Mouse (Mus musculus) inflammation-experienced regulatory T-cells, adult 6 months (primary cell): Measurements from ENCODE around the gene Olfr550. TPM values are rescaled to one million over a fixed set of nuclear protein-coding genes. Genes with fewer than 3 reads are reported as not detected.
"Not testable (repeated sequence)": the region's sequence is repeated elsewhere in the genome, so short reads cannot be mapped to it uniquely, and the experiment has no call there.

Experiments used
- ATAC-seq: one replicate; pipeline ENCODE4 v1.8.0; 2017
- polyA plus RNA-seq, 3 experiments: library from polyadenylated mRNA; unstranded; fragments of 100-300 nt; shearing (Covaris generic); gene quantifications; one replicate each; pipeline ENCODE4 v1.2.1; 2017

Olfr550 gene
- under 1 TPM in 1 of 3 experiments, not detected in 2; 0.15 TPM for polyA plus RNA-seq

DNA sequence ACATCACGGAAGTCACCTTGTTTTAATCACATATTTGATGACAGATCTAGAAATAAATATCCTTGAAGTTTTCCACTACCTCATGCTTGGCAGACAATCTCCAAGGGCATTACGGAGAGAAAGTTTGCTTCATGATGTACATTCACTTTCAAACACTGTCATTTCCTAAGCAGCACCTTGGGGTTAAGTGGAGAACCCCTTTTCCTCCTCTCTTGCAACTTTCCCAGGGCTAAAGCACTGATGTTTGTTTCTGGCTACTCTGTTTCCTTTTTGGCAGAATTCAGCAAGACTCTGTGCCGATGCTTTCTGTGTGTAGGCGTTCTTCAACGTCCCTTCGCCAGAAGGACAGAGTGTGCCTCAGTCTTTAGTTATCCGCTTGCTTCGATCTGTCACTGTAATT is at the start of gene Olfr550:
Olfr550 (plus strand) TSS at position 301 of the 400 bp plus-strand sequence.
- no peak for ATAC-seq

DNA sequence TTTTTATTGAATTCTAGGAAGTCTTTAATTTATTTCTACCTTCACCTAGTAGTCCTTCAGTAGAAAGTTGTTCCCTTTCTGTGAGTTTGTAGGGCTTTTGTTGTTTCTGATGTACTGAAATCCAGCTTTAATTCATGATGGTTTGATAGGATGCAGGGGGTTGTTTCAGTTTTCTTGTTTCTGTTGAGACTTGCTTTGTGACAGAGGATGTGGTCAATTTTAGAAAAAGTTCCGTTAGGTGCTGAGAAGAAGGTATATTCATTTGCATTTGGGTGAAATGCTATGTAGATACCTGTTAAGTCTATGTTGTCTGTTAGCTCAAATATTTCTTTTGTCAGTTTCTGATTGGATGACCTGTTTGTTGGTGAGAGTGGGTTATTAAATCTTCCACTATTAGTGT is 42.2 kb upstream of the Olfr550 start:
- ATAC-seq = peak; percentile 95

DNA sequence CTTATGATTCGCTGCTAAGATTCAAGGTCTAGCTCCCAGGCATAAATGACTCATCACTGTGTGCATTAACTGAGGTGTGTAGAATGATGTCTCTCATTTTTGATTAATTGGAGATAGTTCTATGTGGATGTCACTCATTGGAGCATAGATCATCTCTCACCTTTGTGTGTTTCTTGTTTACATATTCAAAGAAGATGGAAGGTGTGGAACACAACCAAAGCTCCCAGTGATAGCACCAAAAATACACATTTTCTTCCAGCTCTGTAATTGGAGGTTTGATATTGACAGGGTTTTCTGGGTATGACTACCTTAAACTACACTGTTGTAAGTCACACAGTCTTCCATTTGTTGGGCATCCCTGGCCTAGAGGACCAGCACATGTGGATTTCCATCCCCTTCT is 36.8 kb upstream of the Olfr550 start, which contains the start of gene Olfr547:
Olfr547 (plus strand) TSS at position 301 of the 400 bp plus-strand sequence.
- ATAC-seq = no peak

DNA sequence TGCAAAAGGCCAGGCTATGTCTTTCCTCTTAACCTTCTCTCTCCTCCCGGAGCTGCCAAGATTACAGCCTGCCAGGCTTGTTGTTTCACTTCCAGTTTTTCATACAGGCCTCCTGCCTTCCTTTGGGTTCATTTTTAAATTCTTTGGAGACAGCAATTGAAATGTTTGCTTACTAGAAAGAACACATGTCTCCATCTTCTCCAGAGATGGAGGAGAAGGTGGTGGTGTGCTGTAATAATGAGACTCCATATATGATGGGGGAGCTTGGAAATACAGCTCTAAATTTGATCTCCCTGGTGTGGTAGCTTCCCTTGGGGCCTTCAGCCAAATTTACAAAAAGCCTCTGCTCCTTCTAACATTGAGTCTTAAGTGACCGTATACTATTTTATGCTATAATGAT is 30.6 kb upstream of the Olfr550 start, which contains the start of gene Olfr548-ps1:
Olfr548-ps1 (plus strand) TSS at position 301 of the 400 bp plus-strand sequence.
- no peak for ATAC-seq

DNA sequence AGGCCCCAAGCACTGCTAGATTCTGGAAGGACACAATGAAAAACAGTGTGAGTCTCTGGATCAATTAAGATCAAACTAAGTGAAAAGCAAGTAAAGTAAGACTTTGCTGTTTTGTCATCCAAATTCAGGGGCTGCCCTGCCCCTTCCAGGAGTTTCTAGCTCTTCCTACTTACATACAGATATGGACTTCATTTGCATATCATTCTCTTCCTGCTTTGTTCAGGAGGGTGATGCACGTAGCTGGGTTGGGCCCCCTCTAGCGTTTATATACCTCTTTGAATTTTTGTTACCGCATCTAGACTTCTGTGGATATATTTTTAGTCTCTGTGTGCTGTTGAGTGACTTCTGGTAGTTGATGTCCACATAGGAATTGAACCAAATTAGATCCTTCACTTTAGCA is 30.0 kb upstream of the Olfr550 start:
- ATAC-seq = no peak

DNA sequence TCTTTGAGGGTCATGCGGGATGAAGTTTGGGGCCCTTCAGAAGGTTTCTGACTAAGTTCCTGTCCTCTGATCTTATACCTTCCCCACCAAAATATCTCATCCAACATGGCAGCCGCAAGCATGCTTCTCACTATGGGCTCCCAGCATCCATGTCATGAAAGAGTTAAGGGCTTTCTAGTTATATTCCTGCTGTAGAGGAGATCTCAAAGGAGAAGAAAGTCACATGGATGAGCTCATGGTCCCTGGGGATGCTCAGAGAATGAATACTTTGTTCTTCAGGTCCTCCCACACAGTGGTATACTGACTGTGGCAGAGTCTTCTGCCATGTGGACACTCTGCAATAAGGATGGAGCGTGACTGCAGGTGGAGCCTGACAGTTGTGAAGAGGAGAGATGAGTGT is 21.7 kb upstream of the Olfr550 start, which contains the start of gene Olfr549:
Olfr549 (plus strand) TSS at position 301 of the 400 bp plus-strand sequence.
- ATAC-seq = no peak

DNA sequence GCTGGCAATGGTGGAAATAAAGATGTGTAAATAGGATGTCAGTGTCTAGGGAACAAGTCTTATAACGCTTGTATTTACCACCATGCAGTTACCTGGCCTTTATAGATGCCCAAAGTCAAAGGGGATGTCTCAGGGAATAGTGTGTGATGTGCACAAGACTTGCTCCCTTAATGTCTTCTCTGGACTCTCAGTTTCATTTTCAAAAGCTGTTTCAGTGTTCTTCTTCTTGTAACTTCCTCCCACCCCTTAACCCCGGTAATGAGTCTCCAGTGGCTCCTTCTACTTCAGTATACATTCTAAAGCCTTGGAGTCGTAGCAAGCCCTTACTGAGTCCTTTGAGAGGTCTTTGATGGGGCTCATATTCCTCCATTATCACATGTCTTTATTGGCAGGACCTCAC is 18.0 kb upstream of the Olfr550 start:
- ATAC-seq = peak; percentile 77

DNA sequence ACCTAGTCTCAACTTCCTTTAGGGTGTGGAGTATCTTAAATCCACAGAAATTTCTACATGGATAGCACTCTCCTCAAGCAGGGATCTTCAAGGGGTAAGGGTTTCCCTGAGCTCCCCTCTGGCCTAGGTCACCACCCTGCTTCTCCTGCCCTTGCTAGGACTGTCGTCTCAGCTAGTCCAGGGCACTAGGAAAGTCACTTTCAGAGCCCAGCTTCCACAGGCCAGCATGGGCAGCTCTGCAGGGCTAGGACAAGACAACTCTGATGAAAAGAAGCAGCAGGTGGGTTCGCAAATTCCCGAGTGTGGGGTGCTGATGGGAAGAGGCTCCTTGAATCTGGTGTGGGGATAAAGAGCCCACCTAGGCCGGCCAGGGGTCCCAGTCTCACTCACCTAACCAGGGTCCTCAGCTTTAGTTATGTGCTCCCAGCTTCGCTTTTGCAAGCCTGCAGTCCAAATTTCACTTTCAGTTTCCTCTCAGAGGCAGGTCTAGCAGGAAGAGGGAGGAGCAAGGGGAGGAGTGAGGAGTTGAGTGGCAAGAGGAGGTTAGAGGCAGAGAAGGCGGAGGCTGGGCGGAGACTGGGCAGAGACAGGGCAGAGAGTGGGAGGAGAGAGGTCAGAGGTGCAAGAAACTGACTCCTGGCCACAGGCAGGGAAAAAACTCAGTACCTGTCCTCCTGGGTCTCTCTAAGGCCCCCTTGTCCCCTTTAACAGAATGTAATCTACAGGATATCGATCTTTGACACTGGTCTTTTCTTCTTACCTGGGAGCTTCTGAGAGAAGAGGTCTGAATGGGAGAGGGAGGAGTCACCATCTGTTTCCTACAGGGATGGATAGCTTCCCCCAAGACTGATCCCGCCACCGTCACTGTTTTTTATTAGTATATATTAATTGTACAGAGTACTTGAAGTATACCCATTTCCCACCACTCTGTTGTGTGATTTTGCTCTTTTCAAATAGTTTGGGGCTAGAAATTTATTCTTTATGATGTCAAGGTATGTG is 5.9 kb upstream of the Olfr550 start, which contains the start of gene Trim21:
Trim21 (minus strand) TSS at position 488 of the 999 bp plus-strand sequence.
- peak; percentile 100 for ATAC-seq

DNA sequence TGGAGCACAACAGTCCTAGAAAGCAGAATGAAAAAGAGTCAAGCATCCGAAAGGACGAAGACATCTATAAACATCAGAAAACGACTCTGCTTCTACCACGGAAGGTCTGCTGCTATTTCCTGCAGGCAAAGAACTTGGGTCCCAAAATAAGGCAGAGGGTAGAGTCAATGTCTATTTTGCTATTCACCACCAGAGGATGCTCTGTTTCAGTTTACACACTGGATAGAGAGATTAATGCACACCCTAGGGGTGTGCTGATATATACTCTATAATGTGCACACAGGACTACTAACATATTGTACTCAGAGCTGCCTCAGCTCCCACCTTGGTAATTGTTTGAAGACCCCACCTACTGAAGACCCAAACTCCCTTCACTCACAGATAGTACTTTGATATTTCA is 5.0 kb upstream of the Olfr550 start:
- no peak for ATAC-seq

DNA sequence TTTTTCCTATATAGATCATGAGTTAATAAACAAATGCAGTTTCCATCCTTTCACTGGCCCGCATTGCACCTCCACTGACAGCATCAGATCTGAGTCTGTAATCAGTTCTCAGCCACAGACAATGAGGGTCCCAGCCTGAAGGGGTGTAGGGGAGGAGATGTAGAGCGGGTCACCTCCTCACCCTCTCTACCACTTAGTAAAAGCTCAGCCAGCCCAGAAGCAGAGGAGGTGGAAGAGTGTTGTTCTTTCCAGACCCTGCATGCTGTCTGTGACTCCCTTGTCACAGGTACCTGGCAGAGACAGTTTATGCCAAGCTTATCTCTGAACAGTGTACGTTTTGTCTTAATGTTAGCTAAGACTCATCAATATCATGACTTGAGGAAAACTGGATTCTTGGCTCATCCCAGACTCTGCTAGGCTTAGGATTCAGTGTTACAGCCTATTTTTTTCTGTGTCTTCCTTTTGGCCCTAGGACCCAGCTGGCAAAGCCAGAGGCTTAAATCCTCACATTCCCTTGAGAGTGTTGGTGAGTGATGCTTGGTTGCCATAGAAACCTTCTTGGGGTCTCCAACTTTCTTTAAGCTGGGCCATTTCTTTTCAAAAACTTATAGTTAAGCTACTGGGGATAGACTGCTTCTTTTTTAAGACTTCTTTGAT is 2.1 kb downstream of the Olfr550 start:
- no peak for ATAC-seq

DNA sequence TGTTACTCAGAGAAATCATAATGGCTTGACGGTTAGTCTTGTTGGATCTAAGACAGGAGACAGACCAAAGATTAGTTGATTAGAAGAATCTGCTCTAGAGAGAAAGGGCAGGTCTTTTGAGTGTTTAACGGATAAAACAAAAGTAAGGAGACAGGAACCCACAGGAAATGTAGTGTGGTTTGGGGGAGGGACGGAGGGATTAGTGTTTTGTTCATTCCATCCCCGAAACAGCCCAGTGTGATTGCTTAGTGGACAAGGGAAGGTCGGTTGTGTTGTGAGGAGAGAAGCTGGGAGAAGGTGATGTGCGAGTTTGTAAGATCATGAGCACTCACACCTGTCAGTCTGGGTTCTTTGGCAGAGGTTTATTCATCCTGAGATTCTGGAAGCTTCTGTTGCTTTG is 4.8 kb downstream of the Olfr550 start:
- ATAC-seq = no peak

DNA sequence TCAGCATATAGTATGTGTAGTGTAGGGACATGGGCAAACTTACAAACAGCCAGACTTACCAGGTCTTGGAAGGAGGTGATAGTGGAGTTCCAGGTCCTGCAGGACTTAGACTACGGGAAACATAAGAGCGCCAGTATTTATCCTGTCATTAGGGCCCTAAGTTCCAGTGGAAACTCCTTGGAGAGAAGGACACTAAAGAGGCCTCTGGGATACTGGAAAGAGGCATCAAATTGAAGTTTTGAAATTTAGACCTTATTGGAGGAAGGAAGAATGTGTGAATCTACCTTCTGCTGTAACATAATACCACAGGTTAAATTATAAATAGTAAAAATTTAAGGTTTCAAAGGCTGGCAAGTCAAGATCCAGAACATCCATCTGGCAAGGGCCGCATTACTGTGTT is 20.5 kb downstream of the Olfr550 start, which contains the start of gene Olfr551:
Olfr551 (minus strand) TSS at position 101 of the 400 bp plus-strand sequence.
- no peak for ATAC-seq

DNA sequence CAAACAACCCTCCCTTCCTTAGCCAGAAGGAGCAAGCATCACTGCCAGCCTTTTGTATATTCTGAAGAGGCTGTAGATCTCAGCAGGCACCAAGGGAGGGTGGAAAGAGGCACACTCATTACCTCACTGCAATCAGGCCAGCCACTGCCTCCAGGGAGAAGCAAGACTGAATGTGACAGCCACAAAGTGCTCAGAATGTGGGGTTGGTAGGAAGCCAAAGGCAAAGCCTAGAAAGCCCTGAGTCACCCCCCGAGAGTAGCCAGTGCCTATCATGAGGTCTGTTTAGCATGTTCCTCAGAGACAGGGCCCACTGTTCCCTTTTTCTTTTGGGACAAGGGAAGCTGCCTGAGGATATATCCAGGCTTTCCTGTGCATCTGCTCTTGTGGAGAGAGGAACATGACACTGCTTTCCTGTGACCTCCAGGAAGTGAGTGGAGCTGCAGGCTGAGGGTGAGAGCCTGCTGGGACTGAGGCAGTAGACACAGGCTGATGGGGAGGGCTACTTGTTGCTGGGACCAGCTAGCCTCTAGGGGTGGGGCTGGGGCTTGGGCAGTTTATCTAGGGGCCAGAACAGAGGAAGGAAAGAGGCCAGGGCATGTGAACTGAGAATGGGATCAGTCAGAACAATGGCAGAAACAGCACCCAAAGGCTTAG is 26.3 kb downstream of the Olfr550 start, which contains the start of gene Olfr552:
Olfr552 (plus strand) TSS at position 393 of the 654 bp plus-strand sequence.
- no peak for ATAC-seq

DNA sequence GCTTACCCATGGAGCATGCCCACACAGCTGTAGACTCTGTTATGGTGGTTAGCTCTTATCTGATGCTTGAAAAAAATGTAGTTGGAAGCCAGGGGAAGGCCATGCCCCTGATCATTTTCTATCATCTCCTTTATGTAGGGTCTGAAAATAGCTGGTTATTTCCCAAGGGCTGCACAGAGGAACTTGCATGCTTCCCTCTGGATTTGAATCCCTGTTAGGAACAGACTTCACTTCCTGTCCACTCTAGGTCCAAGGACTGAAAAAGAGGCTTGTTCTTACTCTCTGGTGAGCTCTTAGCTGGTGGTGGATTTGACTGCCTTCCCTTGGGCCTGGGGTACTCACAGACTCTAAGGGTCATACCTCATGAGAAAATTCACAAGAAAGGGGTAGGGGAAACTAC is 46.9 kb downstream of the Olfr550 start, which contains the start of gene Olfr553:
Olfr553 (minus strand) TSS at position 101 of the 400 bp plus-strand sequence.
- no peak for ATAC-seq

DNA sequence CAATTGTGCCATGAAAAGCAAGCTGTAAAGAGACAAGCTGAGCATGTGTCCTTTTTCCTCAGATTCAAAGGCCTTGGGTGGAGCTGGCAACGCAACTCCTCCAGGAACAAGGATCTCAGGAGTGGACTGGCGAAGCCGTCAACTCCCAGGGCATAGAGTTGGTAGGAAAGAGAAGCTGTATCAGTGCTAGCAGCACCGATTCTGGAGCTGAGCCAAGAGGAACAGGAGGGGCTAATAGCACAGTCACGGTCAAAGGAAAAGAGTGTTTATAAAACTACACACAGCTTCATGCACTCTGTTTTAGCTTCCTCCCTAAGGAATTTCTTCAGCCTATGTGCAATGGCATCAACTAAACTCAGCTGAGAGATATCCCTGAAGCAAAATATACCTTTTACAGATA is 48.4 kb downstream of the Olfr550 start:
- ATAC-seq = no peak

DNA sequence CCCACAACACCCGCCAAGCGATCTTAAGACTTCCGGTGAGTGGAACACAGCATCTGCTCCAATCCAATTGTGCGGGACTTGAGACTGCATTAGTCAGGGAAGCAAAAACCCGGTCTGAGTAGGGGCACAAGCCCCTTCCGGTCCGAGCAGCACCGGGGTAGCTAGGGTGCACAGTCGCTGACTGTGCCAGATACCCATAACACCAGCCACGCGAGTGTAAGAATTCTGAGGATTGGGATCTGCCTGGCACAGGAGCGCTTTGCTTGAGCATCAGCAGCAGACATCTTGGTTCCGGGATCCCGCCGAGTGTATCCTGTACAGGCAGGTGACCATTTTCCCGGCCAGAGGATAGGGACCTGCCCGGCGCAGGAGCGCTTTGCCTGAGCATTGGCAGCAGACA is 49.1 kb downstream of the Olfr550 start:
- not testable (repeated sequence) for ATAC-seq

Other genes starting within 250 kb of the Olfr550 start
- 100 to 1,000 TPM in 1 of 3 experiments, 10 to 100 TPM in 2; 45.4 to 216 (median 61.4) TPM for gene Rrm1, start 129.7 kb upstream of the Olfr550 start, polyA plus RNA-seq
- gene Olfr543, start 89.8 kb upstream of the Olfr550 start, polyA plus RNA-seq = under 1 TPM in 1 of 3 experiments, not detected in 2; 0.41 TPM
- not detected for gene Olfr544, start 83.1 kb upstream of the Olfr550 start, polyA plus RNA-seq
- gene Olfr545, start 71.9 kb upstream of the Olfr550 start, polyA plus RNA-seq = not detected
- gene Olfr547, start 36.7 kb upstream of the Olfr550 start, polyA plus RNA-seq = not detected
- gene Olfr548-ps1, start 30.5 kb upstream of the Olfr550 start, polyA plus RNA-seq = not detected
- not detected for gene Olfr549, start 21.6 kb upstream of the Olfr550 start, polyA plus RNA-seq
- gene Trim21, start 6.0 kb upstream of the Olfr550 start, polyA plus RNA-seq = 10 to 100 TPM in 1 of 3 experiments, 1 to 10 TPM in 2; 7.8 to 10.0 (median 9.7) TPM
- gene Olfr551, start 20.4 kb downstream of the Olfr550 start, polyA plus RNA-seq = under 1 TPM in 1 of 3 experiments, not detected in 2; 0.12 TPM
- not detected for gene Olfr552, start 26.3 kb downstream of the Olfr550 start, polyA plus RNA-seq
- gene Olfr553, start 46.8 kb downstream of the Olfr550 start, polyA plus RNA-seq = not detected
- not detected for gene Olfr554, start 67.0 kb downstream of the Olfr550 start, polyA plus RNA-seq
- gene Olfr555, start 87.4 kb downstream of the Olfr550 start, polyA plus RNA-seq = not detected
- gene Olfr556, start 93.5 kb downstream of the Olfr550 start, polyA plus RNA-seq = under 1 TPM in 1 of 3 experiments, not detected in 2; 0.15 TPM
- gene Trim68, start 115.9 kb downstream of the Olfr550 start, polyA plus RNA-seq = 10 to 100 TPM in 2 of 3 experiments, 1 to 10 TPM in 1; 7.5 to 16.1 (median 15.7) TPM
- gene Olfr557, start 124.5 kb downstream of the Olfr550 start, polyA plus RNA-seq = not detected
- gene Olfr558, start 130.8 kb downstream of the Olfr550 start, polyA plus RNA-seq = not detected
- not detected for gene Olfr33, start 147.6 kb downstream of the Olfr550 start, polyA plus RNA-seq
- gene Olfr559, start 156.0 kb downstream of the Olfr550 start, polyA plus RNA-seq = not detected
- gene Olfr560, start 187.9 kb downstream of the Olfr550 start, polyA plus RNA-seq = not detected
- not detected for gene Olfr78, start 188.0 kb downstream of the Olfr550 start, polyA plus RNA-seq
- gene Olfr561, start 199.8 kb downstream of the Olfr550 start, polyA plus RNA-seq = not detected
- gene Olfr564, start 232.0 kb downstream of the Olfr550 start, polyA plus RNA-seq = not detected